In the genomic region with DNA sequence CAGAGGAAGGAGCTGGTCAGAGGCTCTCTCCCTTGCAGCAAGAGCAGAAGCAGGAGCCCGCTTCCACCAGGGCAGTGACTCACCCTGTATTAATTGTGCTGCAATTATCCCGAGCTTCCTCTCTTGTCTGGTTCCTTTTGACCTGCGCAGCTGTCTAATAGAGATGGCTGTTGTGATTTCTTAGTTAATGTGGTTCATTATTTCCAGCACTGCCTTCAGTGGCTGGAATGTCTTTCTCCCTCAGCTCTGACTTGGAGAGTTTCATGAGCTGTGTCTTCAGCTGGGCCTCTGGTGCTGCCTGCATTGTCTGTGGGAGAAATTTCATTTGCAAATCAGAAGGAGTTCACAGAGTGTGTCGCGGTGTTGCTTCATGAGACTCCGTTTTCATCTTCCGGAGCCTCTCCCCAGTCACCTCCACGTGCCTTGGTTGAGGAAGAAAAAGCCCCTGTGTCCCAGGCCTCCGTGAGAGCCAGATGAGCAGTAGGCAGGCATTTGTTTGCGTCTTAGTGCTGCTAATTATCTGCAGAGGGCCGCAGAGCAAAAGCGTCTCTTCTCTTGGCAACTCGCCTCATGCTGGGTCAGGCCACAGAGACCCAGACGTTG, we compare ENCODE assay signal across 10 mouse cellular contexts.
DNase-seq lines count a peak whose midpoint lies in the region; ATAC-seq and TF ChIP-seq lines count a peak whose summit lies in the region.
"Had no signal": no experiment of that assay in that cellular context is flagged by ENCODE, and none has a peak within 500 bp of the region (broad histone marks: within the 10 kb centered on the region; RNA-seq: fewer than 3 reads in every experiment).

No protein-coding gene starts in this region.

- TF ChIP-seq CTCF in intestine, postnatal 0 days (IDR thresholded peaks at IDR 0.05; ENCODE audit: low read depth) = no peak

- peak overlapping the region; percentile 35; the same call in 1 of the 2 replicates for H3K27ac ChIP-seq in intestine, embryonic 14.5 days (ENCODE audit: low read depth)
- no peak overlapping the region for H3K27ac ChIP-seq in intestine, postnatal 0 days (ENCODE audit: low read depth, low read length)
- H3K27ac ChIP-seq in midbrain, embryonic 13.5 days = peak overlapping the region; percentile 37
- H3K27ac ChIP-seq: limb, embryonic 13.5 days had no signal

- intact Hi-C loops in gastrocnemius, postnatal 14 days (cut with DNase I; ENCODE audit: low total_unique reads) = no loop called here

- 32% methylated on average over 14 of the region's 14 CpGs for WGBS in intestine, embryonic 14.5 days
- 43% methylated on average over 14 of the region's 14 CpGs for WGBS in intestine, postnatal 0 days
- WGBS in midbrain, embryonic 13.5 days = 14% methylated on average over 14 of the region's 14 CpGs

- ATAC-seq in intestine, embryonic 14.5 days (replicated peaks; ENCODE audit: low FRiP score, low TSS enrichment, low read depth) = no peak
- ATAC-seq in intestine, postnatal 0 days = no peak
- peak; percentile 61 for ATAC-seq in granulocyte monocyte progenitor cell, adult 5-6 weeks (replicated peaks; ENCODE audit: poor library complexity, severe bottlenecking)
- 0 out of 2 replicates have a peak, but pooled peaks have one; percentile 55 for ATAC-seq in midbrain, embryonic 13.5 days
- no peak for ATAC-seq in erythroid progenitor cell, adult 5-6 weeks (replicated peaks; ENCODE audit: low FRiP score, poor library complexity, severe bottlenecking)

- no peaks in the 10 kb centered on the region for H3K36me3 ChIP-seq in intestine, embryonic 14.5 days (ENCODE audit: control insufficient read depth, insufficient read depth, low read length)
- H3K36me3 ChIP-seq in intestine, postnatal 0 days (ENCODE audit: control insufficient read depth, insufficient read depth) = no peaks in the 10 kb centered on the region
- no peaks in the 10 kb centered on the region for H3K36me3 ChIP-seq in midbrain, embryonic 13.5 days
- H3K36me3 ChIP-seq: limb, embryonic 13.5 days had no signal

- no peak overlapping the region for H3K4me2 ChIP-seq in intestine, embryonic 14.5 days (ENCODE audit: low read length)
- H3K4me2 ChIP-seq in intestine, postnatal 0 days (replicated peaks; ENCODE audit: low read depth) = no peak overlapping the region
- no peak overlapping the region for H3K4me2 ChIP-seq in midbrain, embryonic 13.5 days (replicated peaks)
- H3K4me2 ChIP-seq: limb, embryonic 13.5 days had no signal

- no peaks in the 10 kb centered on the region for H3K9me3 ChIP-seq in intestine, embryonic 14.5 days (ENCODE audit: control insufficient read depth, low read length)
- H3K9me3 ChIP-seq in intestine, postnatal 0 days (ENCODE audit: control insufficient read depth) = no peaks in the 10 kb centered on the region
- H3K9me3 ChIP-seq in midbrain, embryonic 13.5 days = no peaks in the 10 kb centered on the region
- H3K9me3 ChIP-seq: limb, embryonic 13.5 days had no signal

- peaks cover 5% of the 10 kb centered on the region; the same call in 1 of the 2 replicates for H3K4me1 ChIP-seq in intestine, embryonic 14.5 days (replicated peaks; ENCODE audit: control insufficient read depth, insufficient read depth, low read length)
- no peaks in the 10 kb centered on the region for H3K4me1 ChIP-seq in intestine, postnatal 0 days (replicated peaks; ENCODE audit: control insufficient read depth, insufficient read depth, low read length)
- peaks cover 18% of the 10 kb centered on the region for H3K4me1 ChIP-seq in midbrain, embryonic 13.5 days (replicated peaks)

- no peak overlapping the region for H3K9ac ChIP-seq in intestine, embryonic 14.5 days (ENCODE audit: low read length)
- no peak overlapping the region for H3K9ac ChIP-seq in intestine, postnatal 0 days (ENCODE audit: low read depth, low read length)
- 0 out of 2 replicates have a peak overlapping the region, but pooled peaks have one; percentile 26 for H3K9ac ChIP-seq in midbrain, embryonic 13.5 days (replicated peaks)
- H3K9ac ChIP-seq: limb, embryonic 13.5 days had no signal

- DNase-seq in intestine, embryonic 14.5 days (ENCODE audit: low spot score) = peak; percentile 57
- peak; percentile 14 for DNase-seq in ZHBTc4 (ENCODE audit: low read depth, low spot score)
- DNase-seq in gastrocnemius, postnatal 14 days = no peak
- DNase-seq in layer of hippocampus, adult 9-10 months (ENCODE audit: low spot score) = no peak

- no peaks in the 10 kb centered on the region; the same call in 1 of the 2 replicates for H3K27me3 ChIP-seq in intestine, embryonic 14.5 days (replicated peaks; ENCODE audit: control insufficient read depth, insufficient read depth, low read length)
- H3K27me3 ChIP-seq in intestine, postnatal 0 days (replicated peaks; ENCODE audit: control insufficient read depth, insufficient read depth, low read length) = no peaks in the 10 kb centered on the region
- H3K27me3 ChIP-seq in midbrain, embryonic 13.5 days = peaks cover 20% of the 10 kb centered on the region

- H3K4me3 ChIP-seq in intestine, embryonic 14.5 days (ENCODE audit: low read depth, low read length) = no peak overlapping the region
- H3K4me3 ChIP-seq in intestine, postnatal 0 days (ENCODE audit: low read depth, low read length) = no peak overlapping the region
- H3K4me3 ChIP-seq in midbrain, embryonic 13.5 days (replicated peaks) = no peak overlapping the region
- H3K4me3 ChIP-seq: erythroblast, embryonic 14.5 days; limb, embryonic 13.5 days had no signal

Comparison
In these comparisons a context has a peak if more than half of its experiments do, and no peak if none do; other contexts are left out.
1. ATAC-seq: peak in granulocyte monocyte progenitor cell, adult 5-6 weeks (single experiment) and midbrain, embryonic 13.5 days (single experiment); none in intestine, embryonic 14.5 days (single experiment), intestine, postnatal 0 days (single experiment) and erythroid progenitor cell, adult 5-6 weeks (single experiment).
2. DNase-seq: peak in intestine, embryonic 14.5 days (single experiment) and ZHBTc4 (single experiment); none in gastrocnemius, postnatal 14 days (single experiment) and layer of hippocampus, adult 9-10 months (single experiment).